Mouse (Mus musculus) layer of hippocampus, adult 9-10 months (tissue): ENCODE results near the gene Uhrf1.

Experiments
- DNase-seq: peaks from one replicate; pipeline ENCODE4 v3.0.0; 2022; ENCODE audit warnings: low spot score

Uhrf1 gene

DNA sequence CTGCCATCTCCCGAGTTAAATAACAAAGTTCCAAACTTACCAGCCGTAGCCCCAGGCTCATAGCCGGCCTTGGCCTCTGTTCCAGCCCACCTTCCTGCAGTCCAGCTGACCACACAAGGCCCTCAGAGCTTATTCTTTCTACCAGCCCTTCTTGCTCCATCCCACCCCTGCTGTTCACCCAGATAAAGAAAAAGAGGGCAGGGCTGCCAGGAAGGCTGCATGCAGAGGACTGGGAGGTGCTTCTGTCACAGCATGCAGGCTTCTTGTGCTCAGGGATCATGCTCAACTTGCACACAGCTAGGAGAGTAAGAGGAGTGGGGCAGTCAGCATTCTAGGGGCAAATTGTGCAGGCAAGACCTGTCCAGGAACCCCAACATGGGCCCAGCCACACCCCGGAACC, 45.0 kb downstream of the Uhrf1 start:
- no peak for DNase-seq

DNA sequence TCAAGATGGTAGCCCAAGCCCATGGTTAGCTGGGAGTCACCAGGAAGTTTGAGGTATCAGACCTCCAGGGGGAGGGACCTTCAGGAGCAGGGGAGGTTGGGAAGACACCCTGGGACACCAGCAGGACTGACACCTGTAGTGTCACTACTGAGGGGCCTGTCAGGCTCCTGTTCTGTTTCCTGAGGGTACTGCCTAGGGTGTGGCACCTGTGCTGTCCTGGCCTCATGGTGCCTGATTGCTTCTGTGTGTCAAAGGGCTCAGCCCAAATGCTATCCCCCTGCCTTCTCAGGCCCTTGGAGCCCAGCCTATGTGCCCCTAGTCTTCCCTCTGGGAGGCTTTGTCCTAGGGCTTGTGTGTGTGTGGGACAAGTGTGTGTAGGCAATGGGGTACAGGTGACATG, 45.5 kb downstream of the Uhrf1 start:
- no peak for DNase-seq

DNA sequence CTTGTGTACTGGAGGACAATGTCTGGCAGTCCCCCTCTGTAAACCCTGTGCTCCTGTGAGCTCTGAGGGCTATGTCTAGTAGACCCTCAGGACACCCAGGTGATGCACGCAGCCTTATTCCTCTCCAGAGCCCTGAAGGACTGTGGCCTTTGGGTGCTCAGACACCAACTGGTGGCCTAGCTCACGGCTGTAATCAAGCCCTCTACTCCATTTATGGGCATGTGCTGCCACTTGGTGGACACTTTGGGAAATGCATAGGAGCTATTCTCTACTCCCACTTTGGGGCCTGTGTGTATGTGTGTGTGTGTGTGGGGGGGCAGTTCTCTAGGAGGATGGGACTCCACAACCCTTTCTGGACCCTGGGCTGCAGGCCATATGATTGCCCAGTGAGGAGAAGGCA, 47.6 kb downstream of the Uhrf1 start:
- DNase-seq = peak; percentile 69

DNA sequence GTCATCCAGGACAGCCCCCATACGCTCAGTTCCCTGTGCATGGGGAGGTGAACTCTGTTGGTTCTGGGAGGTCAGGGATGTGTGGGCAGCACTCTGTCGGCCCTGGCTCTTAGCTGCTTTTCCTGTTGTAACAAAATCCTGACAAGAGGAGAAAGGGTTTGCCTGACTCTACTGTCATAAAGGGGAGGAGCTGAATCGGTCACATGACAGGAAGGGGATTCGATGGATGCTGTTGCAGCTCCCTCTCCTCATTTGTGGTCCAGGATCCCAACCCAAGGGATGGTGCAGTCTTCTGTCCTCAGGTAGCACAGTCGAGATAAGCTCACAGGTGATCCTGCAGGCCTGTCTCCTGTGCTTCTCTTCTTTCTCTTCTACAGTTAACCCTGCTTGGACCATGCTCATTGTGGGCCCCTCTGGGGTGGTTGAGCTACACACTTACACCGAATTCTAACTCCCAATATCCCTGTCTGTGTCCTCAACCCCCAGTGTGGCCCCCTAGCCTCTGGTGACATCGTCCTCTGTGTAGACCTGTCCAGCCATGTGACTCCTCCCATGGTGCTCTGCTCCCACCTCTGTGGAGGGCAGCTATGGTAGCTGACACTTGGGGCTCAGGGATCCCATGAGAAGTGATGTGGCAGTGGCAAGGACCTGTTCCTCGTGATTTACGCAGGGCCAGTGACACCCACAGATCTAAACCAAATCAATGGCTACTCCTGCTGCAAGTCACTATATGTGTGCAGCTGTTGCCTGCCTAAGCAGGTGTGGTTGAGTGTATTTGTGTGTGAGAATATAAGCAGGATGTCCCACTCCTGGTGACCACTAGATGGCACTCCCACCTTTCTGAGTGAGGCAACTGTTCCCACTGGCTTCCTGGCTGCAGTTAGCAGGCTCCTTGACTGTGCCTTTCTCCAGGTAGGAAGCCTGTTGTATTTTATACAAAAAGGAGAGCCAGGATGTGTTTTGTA, 54.1 kb downstream of the Uhrf1 start:
- peak; percentile 71 for DNase-seq

DNA sequence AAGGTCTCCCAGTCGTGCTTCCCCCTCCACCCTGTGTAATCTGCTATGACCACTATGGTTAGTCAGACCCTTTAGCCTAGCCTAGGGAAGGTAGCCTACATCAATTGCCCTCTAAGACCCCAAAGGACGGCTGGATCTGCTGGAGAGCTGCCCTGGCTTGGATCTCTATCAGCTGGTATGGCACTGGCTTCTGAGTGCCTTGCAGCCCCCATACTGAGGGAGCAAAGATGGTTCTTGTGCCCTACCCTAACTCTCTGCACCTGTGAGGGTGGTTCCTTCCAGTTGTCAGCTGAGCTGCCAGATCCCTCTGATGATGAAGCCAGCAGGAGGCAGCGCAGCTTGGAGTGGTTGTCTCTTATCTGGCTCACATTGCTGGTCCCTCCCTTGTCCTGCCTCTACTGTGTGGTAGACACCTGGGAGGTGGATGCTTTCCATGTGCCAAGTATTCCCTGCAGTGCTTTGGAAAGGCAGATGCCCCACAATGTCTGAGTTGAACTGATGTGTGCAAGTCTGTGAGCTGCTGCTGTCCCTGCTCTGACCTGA, 56.1 kb downstream of the Uhrf1 start:
- DNase-seq = no peak

DNA sequence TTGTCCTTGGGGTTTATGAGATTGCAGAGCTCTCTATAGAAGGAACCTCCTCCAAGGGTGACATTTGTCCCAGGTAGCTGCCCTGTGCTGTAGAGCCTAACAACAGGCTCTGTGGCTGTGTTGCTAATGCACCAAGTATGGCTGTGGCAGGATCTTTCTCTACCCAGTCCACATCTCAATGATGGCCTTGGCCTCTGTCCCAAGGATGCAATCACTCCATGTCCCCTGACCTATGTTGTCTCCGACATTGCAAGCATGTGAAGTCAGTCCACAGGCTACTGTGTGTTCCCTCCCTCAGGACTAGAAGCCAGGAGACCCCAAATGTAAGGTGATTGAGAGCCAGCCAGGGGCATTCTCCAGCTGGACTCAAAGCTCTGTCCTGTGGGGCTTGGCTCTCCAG, 56.7 kb downstream of the Uhrf1 start:
- DNase-seq = no peak

DNA sequence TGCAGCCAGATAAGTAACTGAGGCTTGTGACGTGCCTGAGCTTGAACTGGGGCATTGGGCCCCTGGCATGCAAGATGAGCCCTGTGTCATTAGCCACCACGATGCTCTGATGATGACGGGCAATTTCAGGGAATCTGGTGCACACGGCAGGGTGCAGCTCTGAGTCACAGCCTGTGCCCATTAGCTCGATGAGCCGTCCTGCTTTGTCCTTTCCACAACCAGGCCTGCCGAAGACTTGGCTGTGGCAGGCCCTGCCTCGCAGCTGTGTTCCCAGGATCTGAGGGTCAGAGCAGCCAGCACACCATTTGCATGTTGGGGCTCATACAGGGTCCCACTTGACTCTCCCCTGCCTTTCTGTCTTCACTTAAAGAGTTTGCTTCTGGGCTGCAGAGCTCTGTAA, 57.3 kb downstream of the Uhrf1 start:
- no peak for DNase-seq

DNA sequence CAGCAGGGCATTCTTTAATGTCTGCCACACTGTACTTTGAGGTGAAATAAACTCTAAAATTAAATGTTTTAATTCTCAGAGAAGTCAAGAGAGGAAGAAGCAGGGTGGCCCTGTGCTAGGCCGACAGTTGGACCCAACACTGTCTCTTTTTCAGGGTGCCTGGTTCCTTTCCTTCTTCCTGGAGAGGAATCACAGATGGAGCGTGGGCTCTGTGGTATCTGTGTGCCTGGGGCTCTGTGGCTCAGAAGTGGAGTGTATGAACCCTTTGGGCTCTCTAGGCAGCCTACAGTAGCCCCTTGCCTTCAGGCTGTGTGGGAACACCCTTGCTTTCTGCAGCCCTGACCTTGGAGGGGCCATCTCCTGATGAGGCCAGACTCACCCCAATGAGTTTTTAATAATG, 58.4 kb downstream of the Uhrf1 start:
- no peak for DNase-seq

DNA sequence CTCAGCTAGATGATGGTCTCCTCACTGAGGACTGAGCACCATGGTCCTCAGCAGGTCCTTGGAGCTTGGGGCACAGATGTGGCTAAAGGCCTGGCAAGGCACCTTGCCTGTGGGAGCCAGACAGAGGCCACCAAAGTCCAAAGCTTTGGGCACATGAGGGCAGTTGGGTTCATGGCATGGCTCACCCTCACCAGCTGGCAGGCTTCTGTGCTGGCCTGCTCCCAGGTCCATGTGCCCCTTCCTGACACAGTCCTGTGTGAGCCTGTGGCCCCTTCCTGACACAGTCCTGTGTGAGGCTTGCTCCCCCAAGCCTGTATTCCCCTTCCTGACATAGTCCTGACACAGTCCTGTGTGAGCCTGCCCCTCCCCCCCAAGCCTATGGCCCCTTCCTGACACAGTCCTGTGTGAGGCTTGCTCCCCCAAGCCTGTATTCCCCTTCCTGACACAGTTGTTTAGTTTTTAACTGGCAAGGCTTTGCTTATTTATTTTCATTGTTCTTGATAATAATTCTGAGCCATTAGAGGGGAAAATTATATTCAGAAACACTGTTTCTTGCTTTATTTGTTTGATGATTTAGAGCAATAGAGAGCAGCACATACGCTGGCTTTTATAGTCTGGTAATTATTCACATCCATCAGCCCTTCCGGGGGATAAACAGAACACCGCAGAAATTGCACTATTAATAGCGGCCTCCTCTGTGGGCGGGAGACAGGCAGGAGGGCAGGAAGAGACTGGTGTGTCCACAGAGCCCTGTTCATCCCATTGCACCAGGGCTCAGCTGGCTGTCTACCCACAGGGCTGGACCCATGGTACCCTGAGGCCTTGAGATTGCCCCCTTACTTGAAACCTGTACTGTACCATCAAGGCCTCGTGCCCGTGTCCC, 62.9 kb downstream of the Uhrf1 start:
- no peak for DNase-seq

DNA sequence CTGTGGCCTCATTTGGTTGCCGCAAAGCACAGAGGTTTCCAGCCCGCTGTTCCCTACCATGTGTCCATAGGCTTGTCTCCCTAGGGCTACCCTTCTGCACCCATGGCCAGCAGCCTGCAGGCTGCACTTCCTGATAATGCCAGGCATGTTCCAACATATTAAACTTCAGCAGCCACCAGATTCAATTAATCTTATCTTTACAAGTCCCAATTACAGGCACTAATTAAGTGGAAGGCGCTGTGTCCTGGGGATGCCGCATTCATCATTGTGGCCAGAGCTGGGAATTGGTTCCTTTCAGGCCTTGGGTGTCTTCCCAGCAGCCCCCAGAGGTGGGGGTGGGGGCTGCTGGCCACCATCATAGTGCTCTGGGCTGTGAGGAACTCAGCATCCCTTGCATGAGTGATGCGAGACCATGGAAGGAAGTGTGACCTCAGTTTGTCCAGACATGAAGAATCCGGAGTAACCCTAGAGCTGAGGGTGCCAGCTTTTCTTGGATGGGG, 65.2 kb downstream of the Uhrf1 start:
- DNase-seq = no peak

DNA sequence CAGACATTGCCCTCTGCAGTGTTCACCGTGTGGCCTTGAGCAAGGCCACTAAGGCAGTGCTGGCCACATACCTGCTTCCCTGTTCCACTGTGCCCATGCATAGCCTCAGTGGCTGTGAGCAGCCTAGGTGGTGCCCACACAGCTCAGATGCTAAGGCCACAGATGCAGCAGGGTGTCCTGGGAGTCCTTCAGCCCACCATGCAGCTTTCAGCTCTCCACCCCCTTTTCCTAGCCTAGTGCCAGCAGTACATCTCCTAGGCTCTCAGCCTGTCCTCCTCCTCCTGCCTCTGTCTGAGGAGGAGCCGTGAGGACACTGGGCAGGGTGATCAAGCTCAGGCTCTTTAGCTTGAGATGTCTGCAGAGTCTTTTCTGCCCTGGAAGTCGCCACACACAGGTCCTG, 67.0 kb downstream of the Uhrf1 start:
- no peak for DNase-seq

DNA sequence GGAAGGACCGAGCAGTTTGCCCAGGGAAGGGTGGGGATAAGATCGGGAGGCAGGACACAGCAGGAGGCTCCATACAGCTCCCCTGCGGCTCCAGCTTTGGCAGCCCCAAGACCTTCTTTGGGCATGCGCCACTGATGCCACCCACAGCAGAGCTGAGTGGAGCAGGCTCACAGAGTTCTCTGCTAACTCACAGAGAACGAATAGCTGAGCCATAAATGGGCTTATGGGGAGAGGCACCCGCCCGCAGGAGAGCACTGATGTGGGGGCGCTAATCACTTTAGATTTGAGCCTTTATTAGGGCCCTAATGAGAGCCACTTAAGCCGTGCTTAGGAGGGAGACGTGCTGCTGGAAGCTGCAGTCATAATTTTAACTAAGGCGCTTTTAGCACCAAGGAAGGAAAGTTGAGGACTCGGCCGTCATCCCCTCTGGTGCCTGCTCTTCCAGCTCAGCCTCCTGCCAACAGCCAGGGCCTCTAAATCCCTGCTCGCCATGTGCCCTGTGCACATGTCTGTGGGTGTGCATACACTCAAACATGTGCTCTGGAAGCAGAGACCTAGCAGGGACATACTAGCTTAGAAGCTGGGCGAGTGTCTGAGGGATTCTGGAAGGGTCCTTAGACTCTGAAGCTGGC, 68.0 kb downstream of the Uhrf1 start:
- no peak for DNase-seq

DNA sequence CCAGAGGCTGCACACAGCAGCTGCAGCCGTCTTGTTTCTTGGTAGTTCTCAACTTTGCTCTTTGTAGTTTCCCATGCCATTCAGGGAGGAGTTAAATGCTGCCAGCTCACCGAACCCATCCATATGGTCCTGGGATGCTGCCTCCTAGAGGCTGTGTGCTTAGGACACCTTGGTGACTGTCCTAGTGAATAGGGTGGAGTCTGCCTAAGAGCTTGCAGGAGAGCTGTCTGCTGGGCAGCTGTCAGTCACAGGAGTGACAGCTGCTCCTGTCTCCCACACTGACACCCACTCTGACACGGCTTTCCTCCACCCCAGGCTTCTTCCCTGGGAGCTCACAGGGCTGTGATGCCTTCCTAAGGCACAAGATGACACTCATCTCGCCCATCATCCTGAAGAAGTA, 69.0 kb downstream of the Uhrf1 start:
- no peak for DNase-seq
